Mouse (Mus musculus): Measurements from ENCODE around the gene Dync1h1. TPM values are rescaled to one million over a fixed set of nuclear protein-coding genes. Genes with fewer than 3 reads are reported as not detected.

Gene Dync1h1
- polyA plus RNA-seq, 1 experiment from 2014 or later = 13.5 TPM

- WGBS (ENCODE audit: insufficient replicate concordance) = 61% methylated on average over 11 of the region's 11 CpGs
- Histone ChIP-seq H3K9me3 (replicated peaks) (no peaks in the 10 kb centered on the region), H3K4me2 (no peak overlapping the region), H3K4me3 (replicated peaks) (no peak overlapping the region), H3K27ac (no peak overlapping the region), H3K9ac (no peak overlapping the region), H3K4me1 (replicated peaks) (peaks cover 22% of the 10 kb centered on the region), H3K36me3 (peaks cover 20% of the 10 kb centered on the region), H3K27me3 (no peaks in the 10 kb centered on the region)
- DNase-seq = peak; percentile 19
- peak; percentile 61 for ATAC-seq (ENCODE audit: low read depth)
Observed at GRCm38 (mm10) chr12:110608460-110609152, 7.4 kb downstream of the Dync1h1 start.

GRCm38 (mm10) chr12:110609153-110609497 is 7.9 kb downstream of the Dync1h1 start:
- Histone ChIP-seq H3K4me3 (replicated peaks) (no peak overlapping the region), H3K9ac (no peak overlapping the region), H3K36me3 (peaks cover 26% of the 10 kb centered on the region), H3K27ac (no peak overlapping the region), H3K4me1 (replicated peaks) (peaks cover 17% of the 10 kb centered on the region), H3K27me3 (no peaks in the 10 kb centered on the region), H3K4me2 (no peak overlapping the region), H3K9me3 (replicated peaks) (no peaks in the 10 kb centered on the region)
- no peak for ATAC-seq (ENCODE audit: low read depth)
- DNase-seq = no peak
- 66% methylated on average over 9 of the region's 9 CpGs for WGBS (ENCODE audit: insufficient replicate concordance)

GRCm38 (mm10) chr12:110610713-110611112 is 9.5 kb downstream of the Dync1h1 start:
- Histone ChIP-seq H3K4me1 (replicated peaks) (peaks cover 13% of the 10 kb centered on the region), H3K9me3 (replicated peaks) (no peaks in the 10 kb centered on the region), H3K4me2 (no peak overlapping the region), H3K4me3 (replicated peaks) (no peak overlapping the region), H3K36me3 (peaks cover 41% of the 10 kb centered on the region), H3K9ac (no peak overlapping the region), H3K27me3 (no peaks in the 10 kb centered on the region), H3K27ac (no peak overlapping the region)
- ATAC-seq (ENCODE audit: low read depth) (no peak), DNase-seq (no peak)
- 75% methylated on average over 2 of the region's 2 CpGs for WGBS (ENCODE audit: insufficient replicate concordance)

GRCm38 (mm10) chr12:110630056-110630455 is 28.8 kb downstream of the Dync1h1 start:
- Histone ChIP-seq H3K27ac (no peak overlapping the region), H3K27me3 (no peaks in the 10 kb centered on the region), H3K9ac (no peak overlapping the region), H3K9me3 (replicated peaks) (no peaks in the 10 kb centered on the region), H3K4me1 (replicated peaks) (no peaks in the 10 kb centered on the region), H3K36me3 (peaks cover 99% of the 10 kb centered on the region), H3K4me2 (no peak overlapping the region), H3K4me3 (replicated peaks) (no peak overlapping the region)
- ATAC-seq (ENCODE audit: low read depth) = no peak
- 87% methylated on average over 11 of the region's 11 CpGs for WGBS (ENCODE audit: insufficient replicate concordance)
- DNase-seq = no peak

GRCm38 (mm10) chr12:110636293-110636692 is 35.0 kb downstream of the Dync1h1 start:
- H3K4me2 ChIP-seq = no peak overlapping the region
- H3K4me3 ChIP-seq (replicated peaks) = no peak overlapping the region
- H3K9ac ChIP-seq = no peak overlapping the region
- 85% methylated on average over 12 of the region's 12 CpGs for WGBS (ENCODE audit: insufficient replicate concordance)
- DNase-seq (no peak), ATAC-seq (ENCODE audit: low read depth) (no peak)
- H3K27ac ChIP-seq = no peak overlapping the region
- no peaks in the 10 kb centered on the region for H3K27me3 ChIP-seq
- H3K36me3 ChIP-seq = peaks cover 99% of the 10 kb centered on the region
- H3K9me3 ChIP-seq (replicated peaks) = no peaks in the 10 kb centered on the region
- no peaks in the 10 kb centered on the region for H3K4me1 ChIP-seq (replicated peaks)

GRCm38 (mm10) chr12:110637507-110638114 is 36.4 kb downstream of the Dync1h1 start:
- no peak overlapping the region for H3K4me2 ChIP-seq

GRCm38 (mm10) chr12:110650241-110650641 is 49.0 kb downstream of the Dync1h1 start:
- H3K9ac ChIP-seq = no peak overlapping the region

More at GRCm38 (mm10) chr12:110637507-110638114, 36.4 kb downstream of the Dync1h1 start:
- H3K9ac ChIP-seq = no peak overlapping the region
- H3K27me3 ChIP-seq = no peaks in the 10 kb centered on the region
- ATAC-seq (ENCODE audit: low read depth) = no peak
- no peaks in the 10 kb centered on the region for H3K9me3 ChIP-seq (replicated peaks)
- H3K4me3 ChIP-seq (replicated peaks) = no peak overlapping the region
- peaks cover 99% of the 10 kb centered on the region for H3K36me3 ChIP-seq
- H3K27ac ChIP-seq = no peak overlapping the region
- DNase-seq = no peak
- WGBS (ENCODE audit: insufficient replicate concordance) = 81% methylated on average over 13 of the region's 13 CpGs
- no peaks in the 10 kb centered on the region for H3K4me1 ChIP-seq (replicated peaks)

GRCm38 (mm10) chr12:110651464-110651863 is 50.2 kb downstream of the Dync1h1 start:
- 93% methylated on average over 17 of the region's 17 CpGs for WGBS (ENCODE audit: insufficient replicate concordance)
- Histone ChIP-seq H3K9me3 (replicated peaks) (no peaks in the 10 kb centered on the region), H3K4me3 (replicated peaks) (no peak overlapping the region), H3K36me3 (peaks cover 93% of the 10 kb centered on the region), H3K27ac (no peak overlapping the region), H3K4me2 (no peak overlapping the region), H3K27me3 (no peaks in the 10 kb centered on the region), H3K4me1 (replicated peaks) (no peaks in the 10 kb centered on the region), H3K9ac (no peak overlapping the region)
- no peak for ATAC-seq (ENCODE audit: low read depth)
- no peak for DNase-seq

More at GRCm38 (mm10) chr12:110650241-110650641, 49.0 kb downstream of the Dync1h1 start:
- Histone ChIP-seq H3K27me3 (no peaks in the 10 kb centered on the region), H3K4me3 (replicated peaks) (no peak overlapping the region), H3K27ac (no peak overlapping the region), H3K4me1 (replicated peaks) (no peaks in the 10 kb centered on the region), H3K4me2 (no peak overlapping the region), H3K36me3 (peaks cover 93% of the 10 kb centered on the region), H3K9me3 (replicated peaks) (no peaks in the 10 kb centered on the region)
- ATAC-seq (ENCODE audit: low read depth) (no peak), DNase-seq (no peak)
- 81% methylated on average over 8 of the region's 8 CpGs for WGBS (ENCODE audit: insufficient replicate concordance)

GRCm38 (mm10) chr12:110661746-110662145 is 60.5 kb downstream of the Dync1h1 start:
- Histone ChIP-seq H3K9me3 (replicated peaks) (no peaks in the 10 kb centered on the region), H3K36me3 (peaks cover 100% of the 10 kb centered on the region), H3K27ac (no peak overlapping the region), H3K4me2 (no peak overlapping the region), H3K4me1 (replicated peaks) (no peaks in the 10 kb centered on the region), H3K4me3 (replicated peaks) (no peak overlapping the region), H3K27me3 (no peaks in the 10 kb centered on the region), H3K9ac (no peak overlapping the region)
- ATAC-seq (ENCODE audit: low read depth) = no peak
- DNase-seq = no peak
- WGBS (ENCODE audit: insufficient replicate concordance) = 87% methylated on average over 14 of the region's 14 CpGs

- WGBS (ENCODE audit: insufficient replicate concordance) = 82% methylated on average over 13 of the region's 13 CpGs
- ATAC-seq (ENCODE audit: low read depth) (no peak), DNase-seq (no peak)
- Histone ChIP-seq H3K9ac (no peak overlapping the region), H3K4me2 (no peak overlapping the region), H3K4me1 (replicated peaks) (no peaks in the 10 kb centered on the region; the same call in 1 of the 2 replicates), H3K27ac (no peak overlapping the region), H3K4me3 (replicated peaks) (no peak overlapping the region), H3K36me3 (peaks cover 70% of the 10 kb centered on the region), H3K27me3 (no peaks in the 10 kb centered on the region), H3K9me3 (replicated peaks) (no peaks in the 10 kb centered on the region)
Observed at GRCm38 (mm10) chr12:110667466-110668077, 66.3 kb downstream of the Dync1h1 start.

GRCm38 (mm10) chr12:110674243-110674642 is 73.0 kb downstream of the Dync1h1 start:
- WGBS (ENCODE audit: insufficient replicate concordance) = 40% methylated on average over 5 of the region's 5 CpGs
- no peak overlapping the region for H3K4me3 ChIP-seq (replicated peaks)
- ATAC-seq (ENCODE audit: low read depth) (no peak), DNase-seq (peak; percentile 23)
- no peaks in the 10 kb centered on the region for H3K4me1 ChIP-seq (replicated peaks)
- H3K27me3 ChIP-seq = no peaks in the 10 kb centered on the region
- no peak overlapping the region for H3K4me2 ChIP-seq
- no peak overlapping the region for H3K27ac ChIP-seq
- H3K9ac ChIP-seq = no peak overlapping the region
- H3K36me3 ChIP-seq = 0 out of 2 replicates have a peak, but pooled peaks cover 5% of the 10 kb centered on the region
- no peaks in the 10 kb centered on the region for H3K9me3 ChIP-seq (replicated peaks)
